8 mouse cellular contexts compared by ENCODE assay signal in the genomic region with DNA sequence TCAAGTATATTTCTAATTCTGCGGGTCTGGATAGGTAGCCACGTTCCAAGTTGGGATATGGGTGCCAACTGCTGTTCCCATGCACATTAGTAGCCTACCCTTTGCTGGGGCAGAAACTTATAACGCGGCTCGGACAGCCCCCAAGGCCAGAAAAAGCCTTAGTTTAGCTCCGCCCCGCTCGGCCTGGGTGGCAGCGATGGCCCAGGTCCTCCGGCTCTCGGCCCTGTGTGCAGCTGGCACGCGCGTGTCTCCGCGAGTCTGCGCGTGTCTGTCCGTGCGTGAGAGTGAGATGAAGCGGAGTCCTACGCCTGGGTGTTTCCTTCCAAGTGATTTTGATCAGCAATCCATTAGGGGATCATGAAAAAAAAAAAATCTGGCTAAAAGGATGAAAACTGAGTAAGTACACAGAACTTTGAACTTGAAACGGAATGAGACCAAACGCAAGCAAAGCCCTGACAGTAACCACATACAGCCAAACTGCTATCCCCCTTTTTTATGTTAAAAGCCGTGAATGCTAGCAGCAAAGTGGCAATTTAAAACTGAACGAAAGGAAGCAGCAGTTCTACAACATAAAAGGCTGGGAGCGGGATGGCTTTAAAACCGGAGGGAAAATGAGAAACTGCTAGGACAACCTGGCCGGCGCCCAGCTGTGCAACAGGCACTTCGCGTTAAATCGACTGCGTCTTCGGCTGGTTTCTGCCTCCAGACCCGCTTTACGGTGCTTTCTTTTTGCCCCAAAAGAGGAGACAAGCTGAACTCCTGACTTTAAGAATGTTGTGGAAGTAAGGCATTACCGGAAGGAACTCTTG. TPM values are rescaled to one million over a fixed set of nuclear protein-coding genes. Genes with fewer than 3 reads are reported as not detected.
DNase-seq lines count a peak whose midpoint lies in the region; ATAC-seq lines count a peak whose summit lies in the region.

A gene (plus strand): TSS at position 185 of the 809 bp plus-strand sequence.

- under 1% methylated on average over 38 of the region's 38 CpGs for WGBS in embryonic facial prominence, embryonic 15.5 days
- WGBS in heart, embryonic 15.5 days = under 1% methylated on average over 38 of the region's 38 CpGs

- peak; percentile 66 for ATAC-seq in embryonic facial prominence, embryonic 15.5 days (ENCODE audit: insufficient number of reproducible peaks, low FRiP score, low TSS enrichment, low read depth)
- ATAC-seq in heart, embryonic 15.5 days (replicated peaks; ENCODE audit: insufficient number of reproducible peaks, insufficient read depth, low FRiP score, low read depth) = peak; percentile 65
- ATAC-seq in megakaryocyte, adult 5-6 weeks (ENCODE audit: poor library complexity, severe bottlenecking) = peak; percentile 80

- peak within 1 kb of the TSS; percentile 87 for H3K27ac ChIP-seq in embryonic facial prominence, embryonic 15.5 days (replicated peaks)
- H3K27ac ChIP-seq in heart, embryonic 15.5 days = peak within 1 kb of the TSS; percentile 47

- peak within 1 kb of the TSS; percentile 43 for H3K4me3 ChIP-seq in embryonic facial prominence, embryonic 15.5 days (replicated peaks)
- H3K4me3 ChIP-seq in heart, embryonic 15.5 days = peak within 1 kb of the TSS; percentile 57

- H3K9ac ChIP-seq in embryonic facial prominence, embryonic 15.5 days = peak within 1 kb of the TSS; percentile 27
- H3K9ac ChIP-seq in heart, embryonic 15.5 days = peak within 1 kb of the TSS; percentile 56

- no peaks in the 10 kb centered on the region for H3K9me3 ChIP-seq in embryonic facial prominence, embryonic 15.5 days (replicated peaks)
- H3K9me3 ChIP-seq in heart, embryonic 15.5 days (replicated peaks) = no peaks in the 10 kb centered on the region

- H3K27me3 ChIP-seq in embryonic facial prominence, embryonic 15.5 days = no peaks in the 10 kb centered on the region
- H3K27me3 ChIP-seq in heart, embryonic 15.5 days = no peaks in the 10 kb centered on the region

- no peaks in the 10 kb centered on the region for H3K36me3 ChIP-seq in embryonic facial prominence, embryonic 15.5 days
- H3K36me3 ChIP-seq in heart, embryonic 15.5 days = no peaks in the 10 kb centered on the region

- H3K4me1 ChIP-seq in embryonic facial prominence, embryonic 15.5 days = 0 out of 2 replicates have a peak, but pooled peaks cover 7% of the 10 kb centered on the region
- peaks cover 13% of the 10 kb centered on the region; the same call in 1 of the 2 replicates for H3K4me1 ChIP-seq in heart, embryonic 15.5 days (replicated peaks)

- H3K4me2 ChIP-seq in embryonic facial prominence, embryonic 15.5 days (replicated peaks) = peak within 1 kb of the TSS; percentile 80
- H3K4me2 ChIP-seq in heart, embryonic 15.5 days = peak within 1 kb of the TSS; percentile 82

- DNase-seq in B cell, adult 2 months = peak; percentile 35 to 39
- DNase-seq in adrenal gland, adult 2 months = peak; percentile 90
- peak; percentile 79 for DNase-seq in kidney, postnatal 10 days
- DNase-seq in right cerebral cortex, postnatal 4 days = peak; percentile 46
- no peak for DNase-seq in left cerebral cortex, adult 11 months (ENCODE audit: low spot score)

RNA-seq across cellular contexts. Expression of the gene that starts here (rescaled TPM):
- 10 to 100 TPM; 38.2 to 51.7 TPM for total RNA-seq in adrenal gland, adult 2 months (2021)
- polyA plus RNA-seq in adrenal gland, adult 2 months (2012; rRNA removed) = 5.6 and 7.1 TPM in 2 replicates
- polyA plus RNA-seq in embryonic facial prominence, embryonic 15.5 days (2015; fragmentation: Nextera tagmentation; extraction: Ambion mirVana) = 28.5 and 30.3 TPM in 2 replicates
- 4.7 and 5.7 TPM in 2 replicates for polyA plus RNA-seq in heart, embryonic 15.5 days (2015; fragmentation: Nextera tagmentation; extraction: Ambion mirVana)
- total RNA-seq in megakaryocyte, adult 5-6 weeks (2015) = 0.22 and 1.3 TPM in 2 replicates
- total RNA-seq in megakaryocyte, adult 5-6 weeks (2017) = 0.99 and 1.3 TPM in 2 replicates

Comparison
In these comparisons a context has a peak if more than half of its experiments do, and no peak if none do; other contexts are left out.
1. RNA of the gene that starts here (total RNA-seq): 38.2 to 51.7 TPM in adrenal gland, adult 2 months; 0.22 to 1.3 TPM in megakaryocyte, adult 5-6 weeks; every median in the first group is over 10 times any median in the second.
2. Peak in every context shown above with its lines, with median percentiles within 50 percentile points of each other: ATAC-seq.